Mouse (Mus musculus) E14TG2a.4 (cell line): ENCODE results near the gene Gm45234.

Experiments used
- CTCF ChIP-seq: conservative IDR thresholded peaks from 2 replicates; pipeline ENCODE4 v1.5.1; 2014; ENCODE audit warnings: low read length
- NANOG ChIP-seq: IDR thresholded peaks from 2 replicates; pipeline ENCODE4 v1.6.1; 2014; ENCODE audit warnings: borderline replicate concordance, low read length, mixed read lengths
- POU5F1 ChIP-seq: IDR thresholded peaks from 2 replicates; pipeline ENCODE4 v1.6.1; 2014; ENCODE audit warnings: low read length, borderline replicate concordance

DNA sequence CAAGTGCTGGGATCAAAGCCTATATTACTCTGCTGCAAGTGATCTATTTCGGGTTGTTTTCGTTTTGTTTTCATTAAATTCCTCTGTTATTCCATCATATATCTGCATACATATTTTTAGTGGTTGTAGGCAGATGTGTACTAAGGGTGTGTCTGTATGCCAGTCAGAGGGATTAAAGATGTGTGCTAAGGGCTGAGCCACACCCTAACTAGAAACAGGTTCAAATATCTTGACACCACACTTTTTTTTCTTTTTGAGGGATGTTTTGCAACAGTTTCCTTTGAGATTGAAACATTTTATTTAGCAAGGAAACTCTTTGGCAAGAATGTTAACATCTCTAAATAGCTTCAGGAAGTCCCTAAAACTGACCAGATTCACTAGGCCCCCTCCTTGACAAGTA is 40.4 kb upstream of the Gm45234 start:
- TF ChIP-seq CTCF: no peak
- no peak for TF ChIP-seq POU5F1
- TF ChIP-seq NANOG: no peak
